Mouse (Mus musculus) spleen, adult 18-20 months (tissue): ENCODE data around the gene Mapk14.

Source experiments
- DNase-seq, 2 experiments: peaks; one replicate each; pipeline ENCODE4 v3.0.0; 2022; ENCODE audit warnings: mixed read lengths in 2 of 2

Gene Mapk14

GRCm38 (mm10) chr17:28690776-28691686 is at the start of gene Mapk14:
Gene Mapk14, plus strand, starts transcription at chr17:28691329.
- peak; percentile 99 for DNase-seq

- DNase-seq = no peak
Observed at GRCm38 (mm10) chr17:28643697-28644096, 47.4 kb upstream of the Mapk14 start.

- no peak for DNase-seq
Observed at GRCm38 (mm10) chr17:28644112-28644511, 47.0 kb upstream of the Mapk14 start.

GRCm38 (mm10) chr17:28646221-28646620 is 44.9 kb upstream of the Mapk14 start:
- no peak for DNase-seq

GRCm38 (mm10) chr17:28648607-28649370 is 42.3 kb upstream of the Mapk14 start:
- peak in 1 of 2 experiments; percentile 42 for DNase-seq

GRCm38 (mm10) chr17:28650268-28650667 is 40.9 kb upstream of the Mapk14 start:
- no peak for DNase-seq

DNA sequence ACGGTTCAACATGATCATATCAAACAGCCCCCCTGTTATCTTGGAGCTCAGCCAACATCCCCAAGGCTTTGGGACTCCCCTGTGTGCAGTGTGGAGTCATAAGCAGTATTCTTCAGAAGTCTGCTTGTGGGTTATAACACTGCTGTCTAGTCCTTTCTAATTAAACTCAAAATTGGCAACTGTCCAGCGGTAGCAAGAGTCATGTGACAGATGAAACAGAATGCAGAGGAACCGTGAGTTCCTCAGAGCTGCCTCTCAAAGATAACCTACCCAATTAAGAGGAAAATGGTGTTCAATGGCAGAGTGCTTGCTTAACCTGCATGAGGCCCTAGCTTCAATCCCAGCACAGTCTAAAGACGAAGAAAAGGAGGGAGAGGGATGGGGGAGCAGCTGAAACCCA is 33.2 kb upstream of the Mapk14 start:
- DNase-seq = no peak

- DNase-seq = no peak
Observed at GRCm38 (mm10) chr17:28659564-28659963, 31.6 kb upstream of the Mapk14 start.

DNA sequence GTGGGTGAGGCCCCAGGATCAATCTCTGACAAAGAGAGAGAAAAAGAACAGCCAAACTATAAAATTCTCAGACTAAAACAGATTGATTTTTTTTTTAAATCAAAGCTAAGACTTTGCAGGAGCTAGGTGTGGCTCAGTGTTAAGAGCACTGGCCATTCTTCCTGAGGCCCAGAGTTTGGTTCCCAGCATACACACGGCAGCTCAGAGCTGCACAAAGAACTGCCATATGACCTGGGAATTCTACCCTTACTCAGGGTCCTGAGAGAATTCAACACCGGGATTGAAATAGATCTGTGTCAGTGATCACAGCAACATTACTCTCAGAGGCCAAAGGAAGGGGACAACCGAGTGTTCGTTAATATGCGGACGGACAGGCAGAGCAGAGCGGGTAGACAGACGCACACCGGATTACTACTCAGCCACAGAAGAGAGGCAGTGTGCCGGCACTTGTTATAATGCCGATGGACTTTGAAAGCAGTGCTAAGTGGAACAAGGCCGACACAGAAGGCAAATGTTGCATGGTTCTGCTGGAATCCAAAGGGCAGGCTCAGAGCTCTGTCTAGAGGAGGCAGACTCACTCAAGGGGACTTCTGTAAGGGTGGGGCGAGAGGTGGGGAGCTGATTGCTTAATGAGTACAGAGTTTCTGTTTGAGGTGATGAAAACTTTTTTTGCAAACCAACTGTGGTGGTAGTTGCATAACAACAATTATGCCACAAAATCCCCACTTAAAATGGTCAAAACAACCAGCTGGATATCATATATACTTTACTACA is 8.6 kb upstream of the Mapk14 start:
- DNase-seq = no peak

DNA sequence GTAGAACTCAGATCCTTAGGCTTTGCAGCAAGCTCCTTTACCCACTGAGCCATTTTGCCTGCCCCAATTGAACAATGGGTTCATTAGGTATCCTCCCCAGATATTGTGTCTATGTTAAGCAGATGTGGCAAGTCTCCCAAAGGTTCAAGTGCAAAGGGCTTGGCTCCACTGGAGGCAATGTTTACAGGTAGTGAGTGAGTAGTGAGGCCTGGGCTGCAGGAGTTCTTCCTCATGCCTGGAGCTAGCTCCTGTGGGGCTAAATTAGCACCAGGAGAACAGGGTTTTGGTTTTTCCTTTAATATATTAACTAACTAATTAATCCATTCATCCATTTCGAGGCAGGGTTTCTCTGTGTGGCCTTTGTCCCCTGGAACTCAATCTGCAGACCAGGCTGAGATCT is 7.5 kb upstream of the Mapk14 start:
- no peak for DNase-seq

- DNase-seq = no peak
Observed at GRCm38 (mm10) chr17:28684631-28685030, 6.5 kb upstream of the Mapk14 start.

- DNase-seq = no peak
Observed at GRCm38 (mm10) chr17:28687354-28687753, 3.8 kb upstream of the Mapk14 start.

DNA sequence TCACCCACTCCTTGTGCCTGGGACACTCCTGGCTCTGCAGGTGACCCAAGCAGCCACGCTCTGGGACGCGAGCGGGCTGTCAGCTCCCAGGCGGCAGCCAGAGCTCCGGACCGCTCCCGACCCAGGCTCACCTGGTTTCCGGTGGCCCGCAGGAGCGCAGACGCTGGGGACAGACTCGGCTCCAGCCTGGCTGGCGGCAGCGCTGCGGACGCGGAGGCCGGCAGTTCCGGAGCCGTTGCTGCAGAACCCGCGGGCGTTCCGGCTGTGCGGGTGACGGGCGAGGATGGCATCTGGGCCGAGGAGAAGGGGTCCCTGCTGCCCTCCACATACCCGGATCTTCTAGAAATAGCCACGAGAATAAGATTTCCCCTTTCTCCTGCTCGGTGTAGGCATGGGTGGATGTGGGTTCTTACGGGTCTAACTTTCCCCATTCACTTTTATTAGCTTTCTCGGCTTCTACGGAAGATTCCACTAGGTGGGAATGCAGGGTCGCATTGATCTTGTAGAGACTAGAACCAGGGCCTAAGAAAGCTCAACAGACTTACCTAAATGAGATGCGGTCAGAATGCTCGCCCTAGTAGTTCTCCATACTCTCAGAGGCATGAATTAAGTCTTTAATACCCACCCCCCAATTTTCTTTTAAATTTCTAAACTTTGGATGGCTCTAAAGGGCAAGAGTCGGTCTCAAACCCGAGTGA is 1.4 kb upstream of the Mapk14 start, which contains the start of gene Slc26a8:
Slc26a8 (minus strand) TSS at position 648 of the 698 bp plus-strand sequence.
- DNase-seq = no peak

DNA sequence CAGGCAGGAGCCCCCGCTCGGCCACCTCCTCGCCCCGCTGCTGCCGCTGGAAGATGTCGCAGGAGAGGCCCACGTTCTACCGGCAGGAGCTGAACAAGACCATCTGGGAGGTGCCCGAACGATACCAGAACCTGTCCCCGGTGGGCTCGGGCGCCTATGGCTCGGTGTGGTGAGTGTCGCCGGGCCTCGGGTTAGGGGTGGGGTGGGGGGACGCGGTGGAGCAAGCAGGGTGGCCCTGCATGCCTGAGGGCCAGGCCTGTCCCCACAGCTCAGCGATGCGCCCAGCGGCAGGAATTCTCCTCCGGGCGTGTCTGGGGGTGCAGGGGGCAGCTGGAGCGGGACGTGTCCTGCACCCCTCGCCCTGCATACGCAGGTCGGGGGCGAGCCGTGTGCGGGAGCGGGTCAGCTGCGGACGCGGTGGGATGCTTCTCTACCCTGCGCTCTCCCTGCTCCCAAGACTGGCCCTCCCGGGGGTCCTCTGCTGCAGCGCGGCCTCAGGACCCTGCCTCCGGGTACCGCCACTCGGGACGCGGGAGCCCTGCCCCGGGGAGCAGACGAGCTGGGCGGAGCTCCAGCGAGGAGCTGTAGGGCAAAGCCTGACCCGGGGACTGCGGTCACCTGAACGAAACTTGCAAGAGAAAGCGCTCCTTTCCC is 685 bp downstream of the Mapk14 start:
- peak; percentile 49 to 56 for DNase-seq

DNA sequence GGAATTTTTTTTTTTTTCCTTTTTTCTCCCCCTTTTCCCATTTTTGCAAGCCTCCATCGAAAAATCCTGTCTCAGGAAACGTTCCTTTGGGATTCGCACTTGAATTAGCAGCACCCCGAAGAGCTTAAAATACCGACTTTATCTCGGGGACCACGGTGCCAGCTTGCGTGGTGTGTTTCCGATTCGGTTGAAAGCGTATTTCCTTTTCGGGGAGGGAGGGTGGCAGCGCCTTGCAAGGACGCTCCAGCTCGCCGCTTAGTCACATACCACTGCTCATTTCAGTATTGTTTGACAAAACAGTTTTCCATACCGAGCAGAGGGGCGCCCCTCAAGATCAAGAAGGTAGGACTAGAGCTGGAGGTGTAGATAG is 1.2 kb downstream of the Mapk14 start:
- peak; percentile 44 to 57 for DNase-seq

DNA sequence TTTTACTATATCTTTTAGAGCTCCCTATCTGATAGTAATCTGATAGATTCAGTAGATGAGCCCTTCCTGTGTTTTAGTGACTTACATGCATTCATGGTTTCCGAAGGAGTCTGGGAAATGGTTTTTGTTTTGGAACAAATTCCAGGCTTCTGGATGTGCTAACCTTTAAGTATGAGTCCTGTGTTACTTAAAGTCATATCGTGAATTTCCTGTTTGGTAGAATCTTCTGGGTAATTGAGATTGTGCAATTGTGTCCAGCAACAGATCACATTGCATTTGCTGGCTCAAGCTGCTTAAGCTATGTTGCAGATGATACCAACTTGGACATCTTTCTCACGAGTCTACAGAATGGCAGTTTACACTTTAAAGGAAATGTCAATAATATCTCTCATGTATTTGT is 2.0 kb downstream of the Mapk14 start:
- no peak for DNase-seq

DNA sequence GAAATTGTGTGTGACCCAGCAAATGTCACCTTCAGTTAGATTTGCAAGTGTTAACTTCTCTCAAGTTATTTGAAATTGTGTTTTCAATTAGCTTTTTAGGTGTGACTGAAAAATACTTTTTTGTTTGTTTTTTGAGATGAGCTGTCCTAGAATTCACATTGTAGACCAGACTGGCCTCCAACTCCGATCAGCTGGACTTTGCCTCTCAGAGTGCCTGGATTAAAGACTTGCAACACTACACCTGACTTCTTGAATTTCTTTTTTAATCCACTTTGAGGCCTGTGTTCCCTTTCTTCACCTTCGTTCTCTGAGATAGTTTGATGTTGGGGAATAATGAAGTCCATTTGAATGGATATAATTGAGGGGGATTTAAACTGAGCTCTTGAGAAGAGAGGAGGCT is 2.9 kb downstream of the Mapk14 start:
- no peak for DNase-seq

DNA sequence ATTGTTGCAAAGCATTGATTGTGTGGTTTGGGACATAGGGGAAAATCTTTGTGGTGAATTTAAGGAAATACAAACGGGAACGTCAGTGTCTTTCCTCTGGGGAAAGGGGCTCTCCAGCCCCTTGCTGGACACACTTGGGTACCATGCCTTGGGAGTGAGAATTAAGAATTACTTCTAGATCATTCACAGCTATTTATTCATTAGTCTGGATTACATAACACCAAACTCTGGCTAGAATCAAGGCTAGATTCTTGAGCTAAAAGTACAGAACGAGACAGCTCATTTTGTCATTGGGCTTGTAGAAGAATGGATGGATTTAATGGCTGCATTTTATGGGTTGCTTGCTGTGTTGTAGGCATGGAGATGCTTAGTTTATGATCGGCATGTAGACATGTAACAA is 3.7 kb downstream of the Mapk14 start:
- DNase-seq = no peak

DNA sequence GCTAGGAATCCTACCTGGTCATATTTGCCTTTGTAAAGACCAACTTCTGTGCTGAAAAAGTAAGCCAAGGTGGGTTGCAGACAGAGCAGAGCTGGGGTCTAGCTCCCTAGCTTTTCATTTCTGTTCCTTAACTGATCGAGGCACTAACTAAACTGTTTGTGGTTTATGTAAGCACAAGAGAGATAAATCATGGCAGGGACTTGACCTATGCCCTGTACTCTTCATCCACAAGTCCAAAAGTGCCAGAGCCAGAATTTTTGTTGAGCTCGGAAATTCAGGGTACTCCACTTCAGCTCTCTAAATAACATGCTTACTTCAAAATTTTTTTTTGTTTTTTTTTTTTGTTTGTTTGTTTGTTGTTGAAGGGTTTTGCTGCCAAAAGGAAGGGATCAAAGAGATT is 5.5 kb downstream of the Mapk14 start:
- DNase-seq = no peak

GRCm38 (mm10) chr17:28697290-28698195 is 6.4 kb downstream of the Mapk14 start:
- peak; percentile 12 to 26 for DNase-seq

DNA sequence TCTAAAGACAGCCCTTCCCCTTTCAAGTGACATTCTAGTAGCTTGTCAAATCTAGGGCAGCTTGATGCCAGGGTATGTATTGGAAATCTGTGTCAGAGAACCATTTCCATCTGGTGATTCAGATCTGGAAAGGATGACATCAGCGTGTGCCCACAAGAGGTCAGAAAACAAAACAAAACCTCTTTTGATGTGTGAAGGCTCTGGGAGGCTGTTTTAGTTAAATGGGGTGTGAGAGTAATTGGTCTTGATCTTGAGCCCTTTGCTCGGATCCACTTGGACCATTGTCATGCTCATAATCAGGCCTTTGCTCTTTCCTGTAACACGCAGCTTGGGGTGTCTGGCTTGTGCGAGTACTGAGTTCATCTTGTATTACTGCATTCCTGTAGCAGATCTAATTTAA is 7.1 kb downstream of the Mapk14 start:
- DNase-seq = no peak
